Mouse (Mus musculus) naive thymus-derived CD4-positive, alpha-beta T cell, adult 2 months (primary cell): ENCODE data around the gene Gm11437.

ENCODE experiments used
- DNase-seq: peaks from one replicate; pipeline ENCODE4 v3.0.0-alpha.2; 2011; ENCODE audit warnings: low read depth

Gm11437 gene

DNA sequence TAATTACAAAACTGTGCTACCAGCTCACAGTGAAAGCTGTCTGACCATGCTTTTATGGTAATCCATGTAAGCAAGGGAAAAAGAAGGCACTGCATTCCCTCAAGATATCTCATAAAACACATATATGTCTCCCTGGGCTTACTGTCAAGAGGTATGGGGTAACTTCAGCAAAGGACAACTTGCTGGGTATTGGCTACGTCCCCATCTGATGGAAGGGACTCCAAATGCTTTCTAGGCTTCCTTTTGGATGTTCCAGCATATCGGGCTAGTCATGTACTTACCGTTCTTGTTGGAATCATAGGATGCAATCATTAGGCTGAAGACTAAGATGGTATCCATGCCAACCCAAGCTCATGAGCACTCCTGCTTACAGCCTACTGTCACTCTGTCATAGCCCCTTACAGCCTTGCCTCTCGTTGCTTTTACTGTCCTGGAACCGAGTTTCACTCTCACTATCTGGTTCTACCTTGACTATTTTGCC lies at the start of gene Gm11437:
Gene Gm11437, minus strand, starts transcription at position 431 of the 481 bp plus-strand sequence.
- no peak for DNase-seq

DNA sequence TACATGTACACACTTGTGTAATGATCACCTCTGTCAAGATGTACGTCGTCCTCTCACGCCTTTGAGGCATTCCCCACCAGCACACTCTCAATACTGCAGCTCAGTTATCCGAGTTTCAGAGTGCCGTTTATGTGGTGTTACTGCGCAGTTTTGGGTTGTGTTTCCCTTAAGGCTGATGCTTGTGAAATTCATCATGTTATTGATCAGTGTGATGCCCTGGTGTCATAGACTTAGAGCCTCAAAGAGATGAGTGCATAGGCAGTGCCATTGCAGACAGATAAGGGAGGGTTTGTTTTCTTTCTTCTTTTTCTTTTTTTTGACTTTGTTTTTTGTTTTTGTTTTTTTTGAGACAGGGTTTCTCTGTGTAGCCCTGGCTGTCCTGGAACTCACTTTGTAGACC lies 43.6 kb upstream of the Gm11437 start:
- DNase-seq = no peak

- DNase-seq = no peak
These were observed 38.5 kb upstream of the Gm11437 start for GRCm38 (mm10) chr11:84205776-84206175.

DNA sequence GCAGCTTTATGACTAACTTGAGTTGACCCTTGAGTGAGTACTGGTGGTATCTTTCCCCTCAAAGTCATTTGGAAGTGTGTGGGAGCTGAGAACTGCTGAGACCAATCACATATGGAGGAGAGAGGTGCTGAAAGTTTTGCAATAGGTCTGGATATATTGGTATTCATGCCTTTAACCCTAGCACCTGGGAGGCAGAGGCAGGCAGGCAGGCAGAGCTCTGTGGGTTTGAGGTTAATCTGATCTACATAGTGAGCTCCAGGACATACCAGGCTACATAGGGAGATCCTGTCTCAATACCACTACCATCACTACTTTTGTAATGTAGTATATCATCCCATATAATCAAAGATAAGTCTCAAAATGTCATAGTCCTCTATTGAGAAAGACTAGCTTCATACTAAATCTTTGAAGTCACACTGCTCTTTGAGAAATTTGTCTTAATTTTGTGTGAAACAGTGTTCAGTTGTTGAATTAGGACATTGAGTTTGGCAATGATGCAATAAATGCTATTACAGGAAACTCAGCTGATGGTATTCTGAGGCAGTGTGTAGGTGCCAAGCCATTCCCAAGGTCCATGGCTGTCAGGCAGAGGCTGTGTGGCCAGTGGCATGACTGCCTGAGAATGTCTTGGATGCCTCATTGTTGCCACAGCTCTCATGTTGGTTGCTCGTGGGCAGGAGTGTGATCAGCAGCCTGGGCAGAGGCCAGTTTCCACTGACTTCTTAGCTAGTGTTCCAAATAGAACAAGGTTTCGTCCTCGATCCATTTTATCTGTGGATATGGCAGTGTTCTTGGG lies 30.5 kb upstream of the Gm11437 start:
- no peak for DNase-seq

DNA sequence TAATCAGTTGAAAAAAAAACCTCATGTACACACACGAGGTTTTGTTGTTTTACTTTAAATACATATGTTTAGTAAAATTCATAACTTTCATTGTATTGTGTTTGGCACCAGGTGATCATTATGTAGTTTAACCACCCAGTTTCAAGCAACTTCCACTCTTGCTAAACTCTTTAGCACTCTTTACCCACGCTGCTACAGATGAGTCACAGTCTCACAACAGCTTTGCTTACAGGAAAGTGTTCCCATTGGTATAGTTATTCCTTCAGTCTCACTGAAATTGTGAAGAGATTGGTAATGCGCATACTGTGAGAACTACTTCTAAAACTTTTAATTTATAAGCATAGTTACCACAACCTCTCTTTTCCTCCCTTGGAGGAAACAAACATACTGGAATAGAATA lies 27.5 kb upstream of the Gm11437 start:
- DNase-seq = no peak

- DNase-seq = no peak
These were observed 26.0 kb upstream of the Gm11437 start for GRCm38 (mm10) chr11:84193249-84193648.

- no peak for DNase-seq
These were observed 23.4 kb upstream of the Gm11437 start for GRCm38 (mm10) chr11:84190581-84191233.

DNA sequence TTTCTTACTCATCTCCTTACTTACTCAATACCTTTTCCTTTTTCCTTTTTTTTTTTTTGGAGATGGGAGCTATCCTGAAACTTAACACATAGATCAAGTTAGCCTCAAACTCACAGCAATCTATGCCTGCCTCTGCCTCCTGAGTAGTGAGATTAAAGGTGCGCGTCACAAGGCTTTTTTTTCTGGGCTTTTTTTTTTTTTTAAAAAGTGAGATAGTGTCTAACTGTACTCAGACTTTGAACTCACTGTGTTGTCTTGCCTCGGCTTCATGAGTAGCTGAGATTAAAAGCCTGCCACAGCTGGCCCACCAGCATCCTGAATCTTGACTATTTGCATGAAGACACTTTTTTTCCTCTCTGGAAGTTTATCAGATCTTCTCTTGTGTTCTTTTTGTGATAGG lies 21.3 kb upstream of the Gm11437 start:
- DNase-seq = no peak

GRCm38 (mm10) chr11:84181286-84181685 lies 14.0 kb upstream of the Gm11437 start:
- no peak for DNase-seq

DNA sequence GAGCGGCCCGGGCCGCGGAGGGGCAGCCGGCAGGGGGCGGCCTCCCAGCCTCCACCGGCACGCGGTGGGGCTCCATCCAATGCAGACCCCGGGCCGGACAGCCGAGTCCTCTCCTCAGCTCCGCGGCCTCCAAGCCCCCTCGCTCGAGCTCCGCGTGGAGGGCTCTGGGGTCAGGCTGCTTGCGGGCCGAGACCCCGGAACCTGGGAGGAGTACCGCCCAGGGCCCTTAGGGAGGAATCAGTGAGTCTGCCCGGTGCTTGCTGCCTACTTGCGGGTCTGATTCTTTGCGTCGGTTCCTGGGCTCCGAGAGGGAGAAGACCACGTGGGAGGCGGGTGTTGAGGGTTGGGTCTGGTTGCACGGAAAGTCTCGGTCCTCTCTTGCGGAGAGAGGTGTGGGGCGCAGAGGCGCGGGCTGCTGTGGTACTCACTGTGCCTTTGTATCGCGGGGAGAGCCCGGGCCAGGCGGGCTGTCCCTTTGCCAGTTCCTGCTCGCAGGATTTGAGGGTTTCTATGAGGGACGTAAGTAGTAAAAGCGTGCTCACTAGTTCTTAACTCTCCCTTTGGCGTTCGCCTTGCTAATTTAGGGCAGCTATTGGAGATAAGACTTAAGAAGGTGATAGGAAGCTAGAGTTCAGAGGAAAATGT lies 12.8 kb upstream of the Gm11437 start:
- DNase-seq = peak; percentile 82

- DNase-seq = peak; percentile 91
These were observed 12.1 kb upstream of the Gm11437 start for GRCm38 (mm10) chr11:84179226-84179953.

- no peak for DNase-seq
These were observed 11.3 kb upstream of the Gm11437 start for GRCm38 (mm10) chr11:84178571-84178970.

DNA sequence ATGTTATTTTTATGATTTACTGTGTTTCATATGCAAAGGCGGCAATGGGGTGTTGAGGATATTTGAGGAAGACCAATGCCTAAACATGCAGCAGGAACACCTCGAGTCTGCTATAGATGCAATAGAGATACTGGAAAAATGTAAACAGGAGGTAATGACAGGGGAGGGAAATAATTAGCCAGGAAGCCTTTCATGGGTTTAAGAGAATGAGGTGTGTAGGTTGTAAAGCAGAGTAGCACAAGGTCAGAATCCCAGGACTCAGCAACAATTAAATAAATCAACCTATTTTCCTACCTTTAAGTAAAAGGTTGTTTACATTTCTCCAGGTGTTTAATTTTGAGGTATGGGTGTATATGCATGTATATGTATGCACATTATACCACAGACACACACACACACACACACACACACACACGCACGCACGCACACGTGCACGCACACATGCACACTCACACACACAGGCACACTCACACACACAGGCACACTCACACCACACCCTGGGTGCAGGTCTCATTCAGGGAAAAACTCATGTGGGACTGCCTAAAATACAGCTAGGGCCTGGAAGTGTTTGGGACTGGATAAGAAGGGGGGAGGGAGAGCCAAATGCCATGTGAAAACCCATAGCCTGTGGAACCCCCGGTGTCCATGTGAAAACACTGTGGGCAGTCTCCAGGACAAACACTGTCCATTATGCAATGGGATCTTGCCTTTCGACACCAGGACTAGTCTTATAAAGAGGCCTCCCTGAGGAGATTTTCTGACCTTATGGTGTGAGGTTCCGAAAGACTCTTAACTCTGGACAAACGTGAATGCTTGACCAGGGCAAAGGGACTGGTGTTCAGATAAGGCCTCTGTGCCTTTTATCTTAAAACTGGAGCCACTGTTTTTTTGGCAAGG lies 5.5 kb upstream of the Gm11437 start:
- DNase-seq = no peak

DNA sequence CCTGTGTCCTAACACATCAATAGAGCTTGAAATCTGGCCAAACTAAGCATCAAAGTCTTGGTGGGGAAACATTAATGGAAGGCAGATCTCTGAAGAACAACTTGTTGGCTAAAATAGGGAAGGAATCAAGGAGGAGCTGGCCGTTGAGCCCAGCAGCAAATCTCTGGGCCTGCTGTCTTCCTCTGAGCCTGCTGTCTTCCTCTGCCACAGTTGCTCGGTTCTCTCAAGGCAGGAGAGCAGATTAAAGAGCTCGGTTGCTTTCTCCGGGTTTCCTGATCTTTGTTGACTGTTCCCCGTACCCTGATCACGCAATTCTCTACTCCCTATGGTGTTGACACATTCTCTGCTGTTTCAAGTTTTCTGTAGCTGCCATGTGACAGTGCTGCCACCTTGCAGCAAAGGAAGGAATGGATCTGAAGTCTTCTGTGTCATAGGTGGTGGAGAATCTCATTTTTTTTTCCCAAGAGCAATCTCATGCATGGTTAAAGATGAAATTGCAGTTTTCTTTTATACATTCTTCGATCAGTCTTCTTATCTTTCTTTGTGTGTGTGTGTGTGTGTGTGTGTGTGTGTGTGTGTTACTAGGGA lies 1.5 kb upstream of the Gm11437 start:
- DNase-seq = peak; percentile 33

DNA sequence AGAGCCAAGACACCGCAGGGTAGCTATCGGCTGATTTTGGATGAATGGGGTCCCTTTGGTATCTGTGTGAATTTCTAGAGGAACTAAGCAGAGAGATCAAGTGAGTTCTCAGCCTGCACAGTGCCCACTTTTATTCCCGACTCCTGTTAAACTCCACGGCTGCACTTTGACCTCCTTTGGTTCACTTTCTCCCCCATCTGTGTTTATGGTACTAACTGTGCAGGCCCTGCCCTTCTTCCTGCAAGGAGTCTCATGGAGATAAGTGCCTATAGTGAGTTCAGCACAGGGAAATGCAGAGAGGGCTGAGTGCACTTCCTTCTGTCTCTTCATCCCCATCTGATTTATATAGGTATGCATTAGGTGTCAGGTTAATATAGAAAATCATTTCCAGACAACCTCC lies 2.7 kb downstream of the Gm11437 start:
- no peak for DNase-seq

GRCm38 (mm10) chr11:84164123-84164522 lies 3.2 kb downstream of the Gm11437 start:
- DNase-seq = no peak

DNA sequence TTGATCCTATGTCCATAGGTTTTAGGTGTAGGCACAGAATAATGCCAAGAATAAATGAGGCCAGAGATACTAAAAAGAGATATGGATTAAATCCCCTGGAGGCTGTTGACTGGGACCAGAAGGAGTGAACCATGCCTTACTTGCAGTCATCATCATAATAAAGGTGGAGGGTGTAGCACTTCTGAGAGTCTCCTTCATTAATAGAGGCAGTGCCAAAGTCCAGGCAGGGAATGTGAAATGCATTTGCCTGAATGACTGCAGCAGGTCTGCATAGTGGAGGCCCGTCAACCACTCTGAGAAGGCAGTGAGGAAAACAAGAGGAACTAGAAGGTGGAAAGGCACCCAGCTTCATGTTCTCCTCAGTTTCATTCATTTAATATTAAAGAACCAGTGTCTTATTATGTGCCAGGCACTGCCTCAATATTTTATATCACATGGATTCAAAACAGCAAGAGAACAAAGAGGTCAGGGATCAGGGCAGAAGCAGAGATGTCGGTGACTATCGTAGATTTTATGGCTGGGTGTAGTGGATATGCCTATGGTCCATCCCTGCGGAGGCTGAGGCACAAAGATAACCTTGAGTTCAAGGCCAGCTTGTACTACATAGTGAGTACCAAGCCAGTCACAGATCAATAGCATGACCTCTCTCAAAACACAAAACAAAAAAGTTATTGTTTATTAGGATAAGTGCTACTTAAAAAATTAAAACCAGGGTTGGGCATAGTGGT lies 10.6 kb downstream of the Gm11437 start:
- no peak for DNase-seq

DNA sequence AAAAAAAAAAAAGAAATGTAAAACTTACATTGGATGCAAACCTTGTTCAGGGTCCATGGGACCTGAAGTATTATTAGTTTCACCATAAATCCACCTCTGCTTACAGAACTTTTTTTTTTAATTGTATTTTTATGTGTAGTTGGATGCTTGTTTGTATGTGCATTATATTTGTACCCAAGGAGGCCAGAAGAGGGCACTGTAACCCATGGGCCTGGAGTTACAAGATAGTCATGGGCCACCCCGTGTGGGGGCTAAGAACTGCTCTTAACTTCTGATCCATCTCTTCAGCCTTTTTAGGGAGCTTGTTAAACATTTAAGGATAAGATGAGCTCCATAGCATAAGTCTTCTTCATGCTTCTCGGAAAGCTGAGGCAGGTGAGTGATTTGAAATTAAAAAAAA lies 16.4 kb downstream of the Gm11437 start:
- DNase-seq = no peak

GRCm38 (mm10) chr11:84146081-84146480 lies 21.2 kb downstream of the Gm11437 start:
- no peak for DNase-seq

- no peak for DNase-seq
These were observed 22.0 kb downstream of the Gm11437 start for GRCm38 (mm10) chr11:84145201-84145798.
